Mouse (Mus musculus): Measurements from ENCODE around the gene Otub1.

GRCm38 (mm10) chr19:7199089-7199488 lies 7.0 kb downstream of the Otub1 start:
- no peak for TF ChIP-seq CTCF (conservative IDR thresholded peaks at IDR 0.05; ENCODE audit: low read length)
- no peak for TF ChIP-seq POU5F1 (IDR thresholded peaks at IDR 0.05; ENCODE audit: borderline replicate concordance, low read length)
